Mouse (Mus musculus): ENCODE results near the gene Kcna7.

- TF ChIP-seq POLR2A (IDR thresholded peaks at IDR 0.05; ENCODE audit: borderline replicate concordance, control insufficient read depth, low read depth, low read length) (no peak), CTCF (IDR thresholded peaks at IDR 0.05; ENCODE audit: control insufficient read depth, insufficient read depth, low read length) (no peak)
Observed at GRCm38 (mm10) chr7:45360404-45361125, 44.9 kb upstream of the Kcna7 start.
